Mouse (Mus musculus) ES-Bruce4 (cell line): ENCODE results near the gene Cenps.

Experiments used
- CTCF ChIP-seq: IDR thresholded peaks from one replicate; pipeline ENCODE4 v1.8.1; 2011; ENCODE audit warnings: low read depth, low read length
- EP300 ChIP-seq: IDR thresholded peaks from 2 replicates; pipeline ENCODE4 v1.6.1; 2011; ENCODE audit warnings: low read depth, low read length; ENCODE audit not compliant: insufficient read depth

DNA sequence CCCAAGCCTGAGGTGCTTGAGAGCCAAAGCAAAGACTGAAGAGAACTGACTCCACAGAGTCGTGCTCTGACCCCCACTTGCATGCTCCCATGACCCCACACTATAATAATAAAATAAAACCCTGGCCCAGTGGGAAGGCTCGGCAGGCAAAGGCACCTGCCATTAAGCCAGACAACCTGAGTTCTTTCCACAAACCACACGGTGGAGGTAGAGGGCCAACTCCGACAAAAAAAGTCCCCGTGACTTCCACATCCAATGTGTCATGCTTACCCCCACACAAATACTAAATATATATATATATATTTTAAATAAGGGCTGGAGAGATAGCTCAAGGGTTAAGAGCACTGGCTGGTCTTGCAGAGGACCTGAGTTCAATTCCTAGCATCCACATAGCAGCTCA lies 26.7 kb upstream of the Cenps start:
- TF ChIP-seq CTCF (peak; percentile 11), EP300 (no peak)
